Mouse (Mus musculus): Measurements from ENCODE around the gene Ttyh1. TPM values are rescaled to one million over a fixed set of nuclear protein-coding genes. Genes with fewer than 3 reads are reported as not detected.

Ttyh1 gene
- polyA plus RNA-seq, 1 experiment from 2014 or later: 121 TPM

- H3K27me3 ChIP-seq: no peaks in the 10 kb centered on the region
- H3K9me3 ChIP-seq (replicated peaks): no peaks in the 10 kb centered on the region
- no peak overlapping the region for H3K27ac ChIP-seq
- peak overlapping the region; percentile 25 for H3K4me3 ChIP-seq
- peak overlapping the region; percentile 53 for H3K4me2 ChIP-seq
- H3K9ac ChIP-seq: peak overlapping the region; percentile 34; the same call in 1 of the 2 replicates
- WGBS: 2% methylated on average over 11 of the region's 11 CpGs
- no peaks in the 10 kb centered on the region for H3K36me3 ChIP-seq (ENCODE audit: poor library complexity, severe bottlenecking)
- peaks cover 12% of the 10 kb centered on the region for H3K4me1 ChIP-seq
- peak; percentile 36; the same call in 1 of the 2 replicates for ATAC-seq
Measured at GRCm38 (mm10) chr7:4163571-4164072, 44.4 kb downstream of the Ttyh1 start.

DNA sequence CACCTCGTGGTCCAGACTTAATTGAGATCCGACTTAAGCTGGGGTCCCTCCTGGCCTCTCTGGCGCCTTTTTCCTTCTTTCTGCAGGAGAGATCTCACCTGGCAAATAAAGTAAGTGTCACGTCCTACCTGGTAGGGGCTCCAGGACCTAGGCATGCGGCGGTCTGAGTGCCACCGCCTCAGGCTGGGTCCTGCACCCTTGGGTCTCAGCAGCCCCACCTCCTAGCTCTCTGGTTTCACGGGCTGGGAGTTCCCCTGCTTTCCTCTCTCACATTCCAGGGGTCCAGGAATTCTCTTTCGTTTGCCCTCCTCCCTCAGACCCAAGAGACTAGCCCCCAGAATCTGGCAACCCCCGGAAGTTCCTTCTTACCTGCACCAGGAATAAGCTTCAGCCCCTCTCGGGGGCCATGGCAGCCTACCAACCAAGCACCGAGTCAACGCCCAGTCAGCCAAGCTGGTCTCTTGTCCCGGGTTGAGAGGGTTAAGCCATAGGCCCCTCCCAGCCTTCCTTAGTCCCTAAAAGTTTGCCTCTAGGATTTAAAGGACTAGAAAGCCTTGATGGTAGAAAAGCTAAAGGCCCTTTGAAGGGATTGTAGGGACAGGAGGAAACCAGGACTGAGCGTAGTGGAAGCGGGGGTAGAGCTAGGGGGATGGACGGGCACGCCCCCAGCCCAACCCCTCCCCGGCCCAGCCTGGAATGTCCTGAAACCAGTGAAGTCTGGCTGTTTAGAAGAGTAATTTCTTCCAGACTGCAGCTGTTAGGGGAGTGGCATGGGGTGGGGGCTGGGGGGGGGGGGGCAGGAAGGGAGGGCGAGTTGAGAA lies 45.1 kb downstream of the Ttyh1 start, which contains the start of gene Cdc42ep5:
Gene Cdc42ep5 (minus strand): TSS at position 771 of the 821 bp plus-strand sequence.
- H3K4me2 ChIP-seq: peak within 1 kb of the TSS; percentile 53
- ATAC-seq: peak; percentile 71; the same call in 1 of the 2 replicates
- H3K9me3 ChIP-seq (replicated peaks): no peaks in the 10 kb centered on the region
- H3K36me3 ChIP-seq (ENCODE audit: poor library complexity, severe bottlenecking): no peaks in the 10 kb centered on the region
- peak within 1 kb of the TSS; percentile 25 for H3K4me3 ChIP-seq
- peaks cover 12% of the 10 kb centered on the region for H3K4me1 ChIP-seq
- H3K27ac ChIP-seq: no peak within 1 kb of the TSS
- peak within 1 kb of the TSS; percentile 34; the same call in 1 of the 2 replicates for H3K9ac ChIP-seq
- no peaks in the 10 kb centered on the region for H3K27me3 ChIP-seq
- under 1% methylated on average over 18 of the region's 20 CpGs for WGBS

- H3K27ac ChIP-seq: no peak overlapping the region
Measured at GRCm38 (mm10) chr7:4165286-4165685, 46.1 kb downstream of the Ttyh1 start.

DNA sequence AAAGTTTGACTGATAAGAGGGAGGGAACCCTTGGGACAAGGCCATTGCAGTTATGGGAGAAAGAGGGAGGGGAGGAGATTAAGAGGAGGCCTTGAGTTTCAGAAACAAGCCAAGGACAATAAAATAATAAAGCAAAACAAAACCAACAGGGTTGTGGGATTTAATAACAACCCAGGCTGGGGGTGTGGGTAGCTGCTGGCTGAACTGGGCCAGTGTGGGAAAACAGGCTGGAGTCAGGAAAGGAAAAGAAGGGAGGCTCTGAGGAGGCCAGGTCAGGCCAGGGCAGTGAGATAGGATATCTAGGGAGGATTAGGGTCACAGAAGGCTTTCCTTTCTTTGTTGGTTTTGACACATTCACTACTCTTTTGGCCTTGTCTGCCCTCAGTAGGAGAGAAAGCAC lies 47.9 kb downstream of the Ttyh1 start:
- Histone ChIP-seq H3K27ac (no peak overlapping the region), H3K4me2 (no peak overlapping the region), H3K4me1 (peaks cover 12% of the 10 kb centered on the region), H3K4me3 (no peak overlapping the region), H3K9ac (no peak overlapping the region), H3K27me3 (no peaks in the 10 kb centered on the region), H3K9me3 (replicated peaks) (no peaks in the 10 kb centered on the region), H3K36me3 (ENCODE audit: poor library complexity, severe bottlenecking) (no peaks in the 10 kb centered on the region)
- no peak for ATAC-seq

More at GRCm38 (mm10) chr7:4165286-4165685, 46.1 kb downstream of the Ttyh1 start:
- no peak for ATAC-seq
- WGBS: 43% methylated on average over 3 of the region's 3 CpGs
- Histone ChIP-seq H3K27me3 (no peaks in the 10 kb centered on the region), H3K9me3 (replicated peaks) (no peaks in the 10 kb centered on the region), H3K4me2 (peak overlapping the region; percentile 1; the same call in 1 of the 2 replicates), H3K4me1 (peaks cover 12% of the 10 kb centered on the region), H3K4me3 (no peak overlapping the region), H3K36me3 (ENCODE audit: poor library complexity, severe bottlenecking) (no peaks in the 10 kb centered on the region), H3K9ac (no peak overlapping the region)

- Histone ChIP-seq H3K27ac (no peak overlapping the region), H3K9me3 (replicated peaks) (no peaks in the 10 kb centered on the region), H3K4me3 (no peak overlapping the region), H3K4me2 (no peak overlapping the region), H3K4me1 (no peaks in the 10 kb centered on the region), H3K9ac (no peak overlapping the region), H3K27me3 (no peaks in the 10 kb centered on the region), H3K36me3 (ENCODE audit: poor library complexity, severe bottlenecking) (no peaks in the 10 kb centered on the region)
- no peak for ATAC-seq
- 83% methylated on average over 6 of the region's 6 CpGs for WGBS
Measured at GRCm38 (mm10) chr7:4170193-4170938, 51.2 kb downstream of the Ttyh1 start.

GRCm38 (mm10) chr7:4178438-4178837 lies 59.2 kb downstream of the Ttyh1 start:
- no peak for ATAC-seq

More at GRCm38 (mm10) chr7:4178438-4178837, 59.2 kb downstream of the Ttyh1 start:
- Histone ChIP-seq H3K27ac (no peak overlapping the region), H3K36me3 (ENCODE audit: poor library complexity, severe bottlenecking) (no peaks in the 10 kb centered on the region), H3K9me3 (replicated peaks) (no peaks in the 10 kb centered on the region), H3K9ac (no peak overlapping the region), H3K4me1 (no peaks in the 10 kb centered on the region), H3K27me3 (no peaks in the 10 kb centered on the region), H3K4me3 (no peak overlapping the region), H3K4me2 (no peak overlapping the region)
- 50% methylated on average over 3 of the region's 3 CpGs for WGBS

Other genes starting within 250 kb of the Ttyh1 start
- gene Gm14548, start 221.3 kb upstream of the Ttyh1 start, polyA plus RNA-seq (2015; fragmentation: Nextera tagmentation; extraction: Ambion mirVana): not detected in 2 replicates
- gene Lilra6, start 203.9 kb upstream of the Ttyh1 start, polyA plus RNA-seq (2015; fragmentation: Nextera tagmentation; extraction: Ambion mirVana): not detected in 2 replicates
- 1.9 and 2.5 TPM in 2 replicates for gene Lair1, start 56.2 kb upstream of the Ttyh1 start, polyA plus RNA-seq (2015; fragmentation: Nextera tagmentation; extraction: Ambion mirVana)
- gene Leng8, start 17.6 kb downstream of the Ttyh1 start, polyA plus RNA-seq (2015; fragmentation: Nextera tagmentation; extraction: Ambion mirVana): 61.3 and 71.1 TPM in 2 replicates
- 3.5 and 3.9 TPM in 2 replicates for gene Leng9, start 31.0 kb downstream of the Ttyh1 start, polyA plus RNA-seq (2015; fragmentation: Nextera tagmentation; extraction: Ambion mirVana)
- gene Cdc42ep5, start 45.5 kb downstream of the Ttyh1 start, polyA plus RNA-seq (2015; fragmentation: Nextera tagmentation; extraction: Ambion mirVana): 5.1 and 5.2 TPM in 2 replicates
- gene Lilra5, start 118.3 kb downstream of the Ttyh1 start, polyA plus RNA-seq (2015; fragmentation: Nextera tagmentation; extraction: Ambion mirVana): not detected in 2 replicates
- gene Ncr1, start 218.3 kb downstream of the Ttyh1 start, polyA plus RNA-seq (2015; fragmentation: Nextera tagmentation; extraction: Ambion mirVana): not detected in 2 replicates

All from forebrain, embryonic 13.5 days (tissue).